Mouse (Mus musculus) limb, embryonic 11.5 days (tissue): Measurements from ENCODE around the gene Tasp1. TPM values are rescaled to one million over a fixed set of nuclear protein-coding genes. Genes with fewer than 3 reads are reported as not detected.

Experiments
- ATAC-seq: fragments of 200-750 bp; cut with Nextera tagmentation; 2 replicates; pipeline ENCODE4 v1.8.0; 2017; ENCODE audit warnings: low read depth; ENCODE audit not compliant: insufficient number of reproducible peaks, low FRiP score, low TSS enrichment
- DNase-seq: peaks from one replicate; pipeline ENCODE4 v3.0.0-alpha.2; 2015; ENCODE audit warnings: low spot score
- H3K27ac ChIP-seq: fragments of 300-500 bp; sonication (generic); replicated peaks from 2 replicates; pipeline ENCODE4 v1.5.1; 2014; ENCODE audit warnings: low read depth, mild to moderate bottlenecking, low read length
- H3K27me3 ChIP-seq: fragments of 300-500 bp; sonication (generic); 2 replicates; pipeline ENCODE4 v1.6.1; 2014; ENCODE audit warnings: mild to moderate bottlenecking, low read length, mixed read lengths; ENCODE audit not compliant: control insufficient read depth, insufficient read depth
- H3K36me3 ChIP-seq: fragments of 300-500 bp; sonication (generic); 2 replicates; pipeline ENCODE4 v1.6.1; 2014; ENCODE audit warnings: mild to moderate bottlenecking, low read length, moderate library complexity, mixed read lengths; ENCODE audit not compliant: control insufficient read depth, insufficient read depth
- H3K4me1 ChIP-seq: fragments of 300-500 bp; sonication (generic); 2 replicates; pipeline ENCODE4 v1.6.1; 2014; ENCODE audit warnings: low read length, mixed read lengths; ENCODE audit not compliant: control insufficient read depth, insufficient read depth
- H3K4me2 ChIP-seq: fragments of 300-500 bp; sonication (generic); 2 replicates; pipeline ENCODE4 v1.6.1; 2014; ENCODE audit warnings: low read depth, mild to moderate bottlenecking, moderate library complexity; ENCODE audit not compliant: severe bottlenecking
- H3K4me3 ChIP-seq: fragments of 300-500 bp; sonication (generic); 2 replicates; pipeline ENCODE4 v1.5.1; 2014; ENCODE audit warnings: low read depth, low read length
- H3K9ac ChIP-seq: fragments of 300-500 bp; sonication (generic); 2 replicates; pipeline ENCODE4 v1.6.1; 2014; ENCODE audit warnings: mild to moderate bottlenecking, low read length
- H3K9me3 ChIP-seq: fragments of 300-500 bp; sonication (generic); 2 replicates; pipeline ENCODE4 v1.6.1; 2016; ENCODE audit warnings: low read length; ENCODE audit not compliant: control insufficient read depth
- WGBS: fragments of 180-500 bp; shearing (Covaris S2); extraction: QIAGEN DNeasy Blood & Tissue Kit; methylation state at CpG from one replicate; pipeline ENCODE4 v1.1.7; 2014; 5-methylcytosine and 5-hydroxymethylcytosine counted together
- polyA plus RNA-seq: library from polyadenylated mRNA; unstranded; fragments of >200 nt; fragmentation: Nextera tagmentation; extraction: Ambion mirVana; gene quantifications from 2 replicates; pipeline ENCODE4 v1.2.1, GENCODE M21; 2014

Gene Tasp1
- polyA plus RNA-seq, 1 experiment from 2014 or later = 20.2 TPM

DNA sequence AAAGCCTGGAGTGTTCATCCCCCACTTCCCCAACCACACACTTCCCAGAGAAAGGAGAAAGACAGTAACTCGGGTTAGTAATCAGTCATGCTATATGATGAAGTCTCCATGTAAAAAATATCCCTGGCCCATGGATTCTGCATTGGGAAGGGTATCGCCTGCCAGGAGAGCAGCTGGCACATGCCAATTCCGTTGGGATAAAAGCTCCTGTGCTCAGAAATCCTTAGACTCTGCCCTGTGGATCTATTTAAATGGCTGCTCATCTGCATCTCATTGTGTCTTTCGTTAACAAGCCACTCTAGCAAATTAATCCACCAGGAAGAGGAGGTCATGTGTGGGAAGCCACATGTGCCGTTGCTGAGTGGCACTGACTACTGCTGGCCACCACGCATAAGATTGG lies 258.7 kb downstream of the Tasp1 start:
- no peaks in the 10 kb centered on the region for H3K4me1 ChIP-seq
- no peaks in the 10 kb centered on the region for H3K9me3 ChIP-seq
- no peak overlapping the region for H3K27ac ChIP-seq
- ATAC-seq (no peak), DNase-seq (no peak)
- no peaks in the 10 kb centered on the region for H3K36me3 ChIP-seq
- H3K9ac ChIP-seq = no peak overlapping the region
- H3K4me2 ChIP-seq = no peak overlapping the region
- 92% methylated on average over 6 of the region's 6 CpGs for WGBS
- no peak overlapping the region for H3K4me3 ChIP-seq
- H3K27me3 ChIP-seq = no peaks in the 10 kb centered on the region

- no peak overlapping the region for H3K27ac ChIP-seq
- ATAC-seq = no peak
- no peaks in the 10 kb centered on the region for H3K4me1 ChIP-seq
- WGBS = 76% methylated on average over 7 of the region's 7 CpGs
- no peaks in the 10 kb centered on the region for H3K27me3 ChIP-seq
- DNase-seq = no peak
- no peak overlapping the region for H3K4me3 ChIP-seq
- no peaks in the 10 kb centered on the region for H3K36me3 ChIP-seq
- H3K9ac ChIP-seq = no peak overlapping the region
- no peaks in the 10 kb centered on the region for H3K9me3 ChIP-seq
- H3K4me2 ChIP-seq = no peak overlapping the region
Measured at GRCm38 (mm10) chr2:139804041-139804440, 262.6 kb downstream of the Tasp1 start.

DNA sequence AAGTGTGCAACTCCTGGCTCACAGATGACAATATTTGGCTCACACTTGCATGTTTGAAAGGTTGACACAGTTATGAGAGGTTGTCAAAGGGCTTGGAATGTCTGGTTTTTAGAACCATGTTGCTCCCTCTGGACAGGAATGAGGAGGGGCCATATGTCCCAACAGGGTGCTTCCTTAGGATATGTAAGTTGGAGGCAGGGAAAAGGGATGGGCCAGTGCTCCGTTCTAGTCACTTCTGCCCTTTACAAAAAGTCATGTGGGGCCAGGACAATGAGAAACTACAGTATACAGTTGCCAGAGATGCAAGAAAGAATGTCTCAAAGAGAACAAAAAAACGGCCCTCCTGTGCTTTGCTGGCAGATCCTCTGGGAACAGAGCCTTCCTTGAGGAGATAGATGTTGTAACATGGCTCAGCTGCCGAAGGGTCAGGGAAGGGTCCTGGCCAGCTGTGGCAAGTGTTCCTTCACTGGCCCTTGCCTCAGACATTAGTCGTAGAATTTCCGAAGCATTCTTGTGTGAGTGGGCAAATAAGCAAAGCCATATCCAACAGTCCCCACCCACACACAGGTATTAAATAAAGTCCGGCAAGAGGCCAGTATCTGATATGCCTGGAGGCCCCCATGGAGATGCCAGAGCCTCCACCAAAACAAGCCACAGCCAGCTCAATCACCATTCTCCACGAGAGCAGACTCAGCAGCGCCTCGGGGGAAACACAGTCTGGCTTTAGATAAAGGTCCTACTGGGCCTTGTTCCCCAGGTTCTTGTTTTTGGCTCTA lies 274.1 kb downstream of the Tasp1 start:
- no peak for DNase-seq
- H3K9me3 ChIP-seq = no peaks in the 10 kb centered on the region
- no peak overlapping the region for H3K4me3 ChIP-seq
- H3K36me3 ChIP-seq = no peaks in the 10 kb centered on the region
- 82% methylated on average over 9 of the region's 9 CpGs for WGBS
- no peak overlapping the region for H3K27ac ChIP-seq
- no peak overlapping the region for H3K9ac ChIP-seq
- no peak overlapping the region for H3K4me2 ChIP-seq
- no peaks in the 10 kb centered on the region for H3K27me3 ChIP-seq
- no peaks in the 10 kb centered on the region for H3K4me1 ChIP-seq
- ATAC-seq = no peak

DNA sequence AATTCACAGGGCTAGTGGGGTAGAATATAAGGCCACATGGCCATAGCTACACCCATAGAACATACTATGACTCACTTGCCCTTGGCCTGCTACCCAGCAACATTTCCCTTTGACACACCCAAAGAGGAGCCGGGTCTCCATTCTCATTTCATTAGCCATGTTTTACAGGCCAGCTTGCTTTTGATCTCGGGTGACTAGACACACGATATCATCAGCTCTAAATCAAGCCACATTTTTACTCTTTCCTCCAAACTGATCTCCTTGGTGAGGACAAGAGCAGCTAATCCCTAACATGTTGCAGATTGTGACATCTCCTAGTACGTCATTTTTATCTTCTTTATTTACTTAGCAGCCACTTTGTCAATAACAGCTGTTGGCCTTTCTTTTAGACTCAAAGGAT lies 277.9 kb downstream of the Tasp1 start:
- H3K36me3 ChIP-seq = no peaks in the 10 kb centered on the region
- H3K9me3 ChIP-seq = no peaks in the 10 kb centered on the region
- H3K27me3 ChIP-seq = no peaks in the 10 kb centered on the region
- no peak overlapping the region for H3K4me3 ChIP-seq
- no peak overlapping the region for H3K27ac ChIP-seq
- no peaks in the 10 kb centered on the region for H3K4me1 ChIP-seq
- no peak for ATAC-seq
- 55% methylated on average over 4 of the region's 4 CpGs for WGBS
- no peak overlapping the region for H3K9ac ChIP-seq
- H3K4me2 ChIP-seq = no peak overlapping the region
- no peak for DNase-seq

GRCm38 (mm10) chr2:139784946-139785345 lies 281.7 kb downstream of the Tasp1 start:
- Histone ChIP-seq H3K36me3 (no peaks in the 10 kb centered on the region), H3K4me3 (no peak overlapping the region), H3K9me3 (no peaks in the 10 kb centered on the region), H3K4me2 (no peak overlapping the region), H3K27ac (no peak overlapping the region), H3K4me1 (no peaks in the 10 kb centered on the region), H3K9ac (no peak overlapping the region), H3K27me3 (no peaks in the 10 kb centered on the region)
- ATAC-seq (no peak), DNase-seq (peak; percentile 2)
- 81% methylated on average over 2 of the region's 2 CpGs for WGBS

GRCm38 (mm10) chr2:139784465-139784864 lies 282.1 kb downstream of the Tasp1 start:
- H3K4me1 ChIP-seq = no peaks in the 10 kb centered on the region
- no peaks in the 10 kb centered on the region for H3K27me3 ChIP-seq
- 83% methylated on average over 1 of the region's 1 CpGs for WGBS
- DNase-seq (no peak), ATAC-seq (no peak)
- H3K4me2 ChIP-seq = no peak overlapping the region
- H3K4me3 ChIP-seq = no peak overlapping the region
- no peak overlapping the region for H3K27ac ChIP-seq
- H3K9me3 ChIP-seq = no peaks in the 10 kb centered on the region
- no peak overlapping the region for H3K9ac ChIP-seq
- no peaks in the 10 kb centered on the region for H3K36me3 ChIP-seq

Other genes starting within 250 kb of the Tasp1 start
- not detected in 2 replicates for gene Gm17374, start 85.2 kb upstream of the Tasp1 start, polyA plus RNA-seq
- 34.9 and 39.1 TPM in 2 replicates for gene Esf1, start 103.8 kb upstream of the Tasp1 start, polyA plus RNA-seq
- gene Ndufaf5, start 103.8 kb upstream of the Tasp1 start, polyA plus RNA-seq = 35.0 and 36.8 TPM in 2 replicates